Mouse (Mus musculus) liver (tissue): ENCODE measurements around the gene Gm21885.

ENCODE experiments used
- DNase-seq: peaks from one replicate; pipeline ENCODE4 v3.0.0-alpha.2; 2020; ENCODE audit warnings: mixed read lengths

The Gm21885 gene

GRCm38 (mm10) chr11:94269906-94270305, 11.8 kb upstream of the Gm21885 start:
- DNase-seq: no peak

- DNase-seq: no peak
Observed at GRCm38 (mm10) chr11:94271015-94271414, 10.7 kb upstream of the Gm21885 start.

- no peak for DNase-seq
Observed at GRCm38 (mm10) chr11:94272960-94273927, 8.4 kb upstream of the Gm21885 start.

- peak; percentile 86 for DNase-seq
Observed at GRCm38 (mm10) chr11:94274206-94274867, 7.3 kb upstream of the Gm21885 start.

GRCm38 (mm10) chr11:94275226-94275625, 6.4 kb upstream of the Gm21885 start:
- DNase-seq: no peak

GRCm38 (mm10) chr11:94275686-94276085, 6.0 kb upstream of the Gm21885 start:
- no peak for DNase-seq

- peak; percentile 85 for DNase-seq
Observed at GRCm38 (mm10) chr11:94276869-94277337, 4.8 kb upstream of the Gm21885 start.

GRCm38 (mm10) chr11:94282291-94282690, 618 bp downstream of the Gm21885 start:
- no peak for DNase-seq

- DNase-seq: no peak
Observed at GRCm38 (mm10) chr11:94283536-94284099, 1.9 kb downstream of the Gm21885 start.

- no peak for DNase-seq
Observed at GRCm38 (mm10) chr11:94285886-94286574, 4.4 kb downstream of the Gm21885 start.

- no peak for DNase-seq
Observed at GRCm38 (mm10) chr11:94287105-94287504, 5.4 kb downstream of the Gm21885 start.

- peak; percentile 77 for DNase-seq
Observed at GRCm38 (mm10) chr11:94290062-94290740, 8.5 kb downstream of the Gm21885 start.

GRCm38 (mm10) chr11:94294996-94295845, 13.5 kb downstream of the Gm21885 start:
- DNase-seq: no peak

GRCm38 (mm10) chr11:94312733-94313132, 31.1 kb downstream of the Gm21885 start:
- no peak for DNase-seq

GRCm38 (mm10) chr11:94314098-94314652, 32.5 kb downstream of the Gm21885 start:
- no peak for DNase-seq

GRCm38 (mm10) chr11:94315308-94315707, 33.6 kb downstream of the Gm21885 start:
- DNase-seq: no peak

- DNase-seq: no peak
Observed at GRCm38 (mm10) chr11:94316528-94316927, 34.9 kb downstream of the Gm21885 start.

GRCm38 (mm10) chr11:94317014-94317413, 35.3 kb downstream of the Gm21885 start:
- DNase-seq: no peak

- DNase-seq: no peak
Observed at GRCm38 (mm10) chr11:94317515-94317914, 35.8 kb downstream of the Gm21885 start.

- no peak for DNase-seq
Observed at GRCm38 (mm10) chr11:94318056-94318455, 36.4 kb downstream of the Gm21885 start.
